Mouse (Mus musculus) heart, adult 2 months (tissue): Measurements from ENCODE around the gene Tmc8.

Experiments used
- EP300 ChIP-seq: fragments of 200-500 bp; IDR thresholded peaks from 2 replicates; pipeline ENCODE4 v1.6.1; 2011; ENCODE audit warnings: low read depth, low read length, control low read depth; ENCODE audit not compliant: insufficient read depth
- POLR2A ChIP-seq: fragments of 200-500 bp; IDR thresholded peaks from 2 replicates; pipeline ENCODE4 v1.6.1; 2011; ENCODE audit warnings: mild to moderate bottlenecking, low read depth, low read length, control low read depth; ENCODE audit not compliant: insufficient read depth

DNA sequence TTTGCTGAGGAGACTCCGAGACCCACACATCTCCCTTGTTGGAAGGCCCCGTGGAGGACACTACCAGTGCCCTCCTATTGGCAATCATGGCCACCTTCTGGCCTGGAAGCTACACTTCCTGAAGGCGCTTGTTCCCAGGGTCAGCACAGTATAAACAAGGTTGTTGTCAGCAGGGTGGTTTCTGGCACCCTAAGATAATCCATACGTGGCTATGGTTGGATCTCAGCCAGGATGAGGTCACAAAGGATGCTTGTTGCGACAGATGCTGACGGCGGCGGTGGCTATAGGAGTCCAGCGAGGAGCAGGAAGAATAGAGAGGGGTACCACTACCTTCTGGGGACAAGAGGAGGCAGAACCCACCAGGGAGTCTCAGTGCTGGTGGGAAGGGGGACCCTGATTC is 48.5 kb downstream of the Tmc8 start:
- TF ChIP-seq EP300 = no peak
- TF ChIP-seq POLR2A = no peak
